Mouse (Mus musculus): ENCODE results near the gene Dolpp1.

GRCm38 (mm10) chr2:30363773-30364650 lies 28.0 kb upstream of the Dolpp1 start, which contains the start of gene Miga2:
- no peak for TF ChIP-seq CTCF (IDR thresholded peaks at IDR 0.05; ENCODE audit: low read depth)
- TF ChIP-seq EP300 (IDR thresholded peaks at IDR 0.05; ENCODE audit: low read depth): no peak

All from liver, postnatal 0 days (tissue).